Mouse (Mus musculus): Measurements from ENCODE around the gene Dnmt3b. TPM values are rescaled to one million over a fixed set of nuclear protein-coding genes. Genes with fewer than 3 reads are reported as not detected.

Gene Dnmt3b
- polyA plus RNA-seq, 1 experiment, result 0.51 TPM

DNA sequence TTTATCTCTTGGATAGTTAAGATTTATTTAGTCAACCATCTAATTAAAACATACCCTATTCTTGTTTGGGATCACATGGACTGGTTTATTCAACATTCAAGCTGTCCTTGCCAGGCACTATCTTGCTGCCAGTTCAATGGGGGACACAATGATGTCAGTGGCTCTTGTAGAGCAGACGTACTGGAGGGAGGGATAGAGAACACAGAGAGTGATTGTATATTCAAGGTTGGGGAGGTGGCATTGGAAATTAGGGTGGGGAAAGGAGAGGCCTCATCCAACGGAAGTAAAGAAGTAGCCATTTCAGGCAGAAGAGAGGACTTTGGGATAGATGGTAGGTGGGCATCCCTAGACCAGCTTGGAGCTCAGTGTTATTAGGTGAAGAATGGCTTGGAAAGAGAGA lies 75.6 kb downstream of the Dnmt3b start:
- H3K79me2 ChIP-seq (ENCODE audit: control insufficient read depth, insufficient read depth), result no peaks in the 10 kb centered on the region
- no peak overlapping the region for H3K4me3 ChIP-seq (ENCODE audit: insufficient read depth, poor library complexity, severe bottlenecking)
- TF ChIP-seq MYOG (IDR thresholded peaks at IDR 0.05; ENCODE audit: control insufficient read depth, extremely low read depth, insufficient read length) (no peak), FOSL1 (IDR thresholded peaks at IDR 0.05; ENCODE audit: insufficient read depth, low read length, poor library complexity, severe bottlenecking) (no peak), CTCF (IDR thresholded peaks at IDR 0.05; ENCODE audit: control insufficient read depth, insufficient read depth, insufficient read length) (no peak), MAX (IDR thresholded peaks at IDR 0.05) (no peak), CEBPB (IDR thresholded peaks at IDR 0.05; ENCODE audit: low read depth) (no peak), USF1 (IDR thresholded peaks at IDR 0.05; ENCODE audit: low read depth) (no peak), MYOD1 (IDR thresholded peaks at IDR 0.05; ENCODE audit: control insufficient read depth, insufficient read length, low read depth) (no peak)
- H3K27me3 ChIP-seq (ENCODE audit: control insufficient read depth, insufficient read depth, insufficient read length), result peaks cover 7% of the 10 kb centered on the region
- H3K36me3 ChIP-seq (ENCODE audit: control insufficient read depth, insufficient read depth), result no peaks in the 10 kb centered on the region
- H3K79me3 ChIP-seq (ENCODE audit: low read depth), result no peaks in the 10 kb centered on the region
- H3ac ChIP-seq (ENCODE audit: control insufficient read depth, insufficient read length, low read depth), result no peak overlapping the region

DNA sequence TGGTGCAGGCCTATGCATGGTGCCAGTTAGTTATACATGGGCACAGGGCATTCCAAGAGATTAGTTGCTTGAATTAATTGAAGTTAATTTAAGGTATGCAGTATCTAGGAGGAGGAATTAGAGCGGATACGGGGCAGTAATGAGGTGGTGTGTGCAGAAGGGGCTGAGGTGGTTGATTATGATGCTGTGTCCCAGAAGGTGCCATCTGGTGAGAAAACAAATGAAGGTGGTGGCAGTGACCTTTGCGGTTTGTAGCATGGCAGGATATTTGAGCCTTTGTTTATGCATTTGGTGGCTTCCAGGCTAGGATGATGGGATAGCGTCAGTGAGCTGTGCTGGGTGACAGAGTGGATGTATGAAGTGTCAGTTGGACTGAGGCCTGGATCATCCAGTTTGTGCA lies 76.0 kb downstream of the Dnmt3b start:
- Histone ChIP-seq H3K36me3 (ENCODE audit: control insufficient read depth, insufficient read depth) (no peaks in the 10 kb centered on the region), H3K79me2 (ENCODE audit: control insufficient read depth, insufficient read depth) (no peaks in the 10 kb centered on the region), H3ac (ENCODE audit: control insufficient read depth, insufficient read length, low read depth) (no peak overlapping the region), H3K79me3 (ENCODE audit: low read depth) (no peaks in the 10 kb centered on the region), H3K27me3 (ENCODE audit: control insufficient read depth, insufficient read depth, insufficient read length) (peaks cover 7% of the 10 kb centered on the region), H3K4me3 (ENCODE audit: insufficient read depth, poor library complexity, severe bottlenecking) (no peak overlapping the region)
- TF ChIP-seq CEBPB (IDR thresholded peaks at IDR 0.05; ENCODE audit: low read depth) (no peak), MYOD1 (IDR thresholded peaks at IDR 0.05; ENCODE audit: control insufficient read depth, insufficient read length, low read depth) (no peak)

DNA sequence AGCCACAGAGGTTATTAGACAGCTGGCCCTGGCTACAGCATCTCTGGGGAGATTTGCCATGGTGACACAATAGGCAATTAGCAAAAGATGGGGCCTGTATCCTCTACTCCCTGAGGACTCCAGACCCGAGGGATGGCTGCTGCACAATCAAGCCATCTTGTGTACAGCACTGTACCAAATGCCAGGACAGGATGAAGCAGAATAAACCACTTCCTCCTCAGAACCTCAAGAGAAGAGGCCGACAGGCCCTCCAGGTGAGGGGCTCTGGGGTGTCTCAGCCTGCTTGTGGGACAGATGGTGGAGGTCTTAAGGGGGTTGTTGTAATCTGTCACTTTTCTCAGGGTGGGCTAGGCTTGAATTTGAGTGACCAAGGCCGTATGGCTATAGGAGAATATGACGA lies 84.8 kb downstream of the Dnmt3b start:
- TF ChIP-seq CTCF (IDR thresholded peaks at IDR 0.05; ENCODE audit: control insufficient read depth, insufficient read depth, insufficient read length), result no peak
- TF ChIP-seq FOSL1 (IDR thresholded peaks at IDR 0.05; ENCODE audit: insufficient read depth, low read length, poor library complexity, severe bottlenecking), result no peak
- no peak for TF ChIP-seq MYOD1 (IDR thresholded peaks at IDR 0.05; ENCODE audit: control insufficient read depth, insufficient read length, low read depth)
- TF ChIP-seq CEBPB (IDR thresholded peaks at IDR 0.05; ENCODE audit: low read depth), result no peak
- TF ChIP-seq MAX (IDR thresholded peaks at IDR 0.05), result no peak
- TF ChIP-seq USF1 (IDR thresholded peaks at IDR 0.05; ENCODE audit: low read depth), result no peak
- no peak for TF ChIP-seq MYOG (IDR thresholded peaks at IDR 0.05; ENCODE audit: control insufficient read depth, extremely low read depth, insufficient read length)
- H3K79me3 ChIP-seq (ENCODE audit: low read depth), result no peaks in the 10 kb centered on the region
- no peaks in the 10 kb centered on the region for H3K36me3 ChIP-seq (ENCODE audit: control insufficient read depth, insufficient read depth)

More for the DNA sequence above, 84.8 kb downstream of the Dnmt3b start:
- no peak overlapping the region for H3K4me3 ChIP-seq (ENCODE audit: insufficient read depth, poor library complexity, severe bottlenecking)
- peaks cover 11% of the 10 kb centered on the region for H3K27me3 ChIP-seq (ENCODE audit: control insufficient read depth, insufficient read depth, insufficient read length)
- no peaks in the 10 kb centered on the region for H3K79me2 ChIP-seq (ENCODE audit: control insufficient read depth, insufficient read depth)
- no peak overlapping the region for H3ac ChIP-seq (ENCODE audit: control insufficient read depth, insufficient read length, low read depth)

Other genes with a start within 250 kb of the Dnmt3b start
- not detected for gene 4930404H24Rik, start 156.7 kb upstream of the Dnmt3b start, polyA plus RNA-seq (2012; fragmentation: generic; extraction: Trizol)
- 0.42 TPM for gene Nol4l, start 119.5 kb upstream of the Dnmt3b start, polyA plus RNA-seq (2012; fragmentation: generic; extraction: Trizol)
- gene Commd7, start 16.7 kb upstream of the Dnmt3b start, polyA plus RNA-seq (2012; fragmentation: generic; extraction: Trizol), result 26.7 TPM
- gene Dnmt3c, start 47.2 kb downstream of the Dnmt3b start, polyA plus RNA-seq (2012; fragmentation: generic; extraction: Trizol), result not detected
- 62.0 TPM for gene Mapre1, start 91.8 kb downstream of the Dnmt3b start, polyA plus RNA-seq (2012; fragmentation: generic; extraction: Trizol)
- gene Efcab8, start 130.5 kb downstream of the Dnmt3b start, polyA plus RNA-seq (2012; fragmentation: generic; extraction: Trizol), result 0.01 TPM
- not detected for gene Sun5, start 221.6 kb downstream of the Dnmt3b start, polyA plus RNA-seq (2012; fragmentation: generic; extraction: Trizol)
- gene Bpifb2, start 225.6 kb downstream of the Dnmt3b start, polyA plus RNA-seq (2012; fragmentation: generic; extraction: Trizol), result not detected

All from C2C12 (cell line).